Mouse (Mus musculus) erythroblast, embryonic 14.5 days (primary cell): Measurements from ENCODE around the gene Cers2.

ENCODE experiments used
- GATA1 ChIP-seq: IDR thresholded peaks from 2 replicates; pipeline ENCODE4 v1.6.1; 2012; ENCODE audit warnings: low read length, inconsistent platforms, mixed read lengths
- TAL1 ChIP-seq: IDR thresholded peaks from 3 replicates; pipeline ENCODE4 v1.6.1; 2012; ENCODE audit warnings: low read length, inconsistent platforms, mixed read lengths

- TF ChIP-seq GATA1 (no peak), TAL1 (no peak)
Observed at GRCm38 (mm10) chr3:95285390-95285789, 29.2 kb upstream of the Cers2 start.
